Mouse (Mus musculus): Measurements from ENCODE around the gene Asb18.

DNA sequence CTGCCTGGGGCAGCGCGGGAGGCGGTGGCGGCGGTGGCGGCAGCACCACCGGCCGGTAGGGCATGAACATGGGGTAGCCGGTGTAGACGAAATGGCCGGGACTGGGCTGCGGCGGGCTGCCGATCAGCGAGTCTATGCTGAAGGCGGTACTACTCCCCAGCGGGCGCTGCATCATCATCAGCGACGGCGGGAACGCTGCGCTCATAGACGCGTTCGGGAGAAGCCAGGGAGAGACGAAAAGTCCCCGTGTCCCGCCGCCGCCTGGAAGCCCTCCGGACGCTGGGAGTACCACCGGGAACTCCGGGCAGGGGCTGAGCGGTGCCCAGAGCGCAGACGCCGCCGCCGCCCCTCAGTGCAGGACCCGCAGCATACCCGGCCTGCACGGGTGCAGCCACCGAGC is 83.9 kb downstream of the Asb18 start:
- no peak for TF ChIP-seq POLR2A (IDR thresholded peaks at IDR 0.05; ENCODE audit: control insufficient read depth, extremely low read depth, insufficient read depth, low read length, poor library complexity)
- no peak for TF ChIP-seq CTCF (IDR thresholded peaks at IDR 0.05; ENCODE audit: borderline replicate concordance, control insufficient read depth, extremely low read depth, insufficient read depth, low read length, poor library complexity)
